Mouse (Mus musculus) adrenal gland, adult 8-10 months (tissue): ENCODE measurements around the gene Casc1. TPM values are rescaled to one million over a fixed set of nuclear protein-coding genes. Genes with fewer than 3 reads are reported as not detected.

Experiments
- DNase-seq: peaks from one replicate; pipeline ENCODE4 v3.0.0; 2022
- total RNA-seq, 4 experiments: library from RNA; stranded (reverse); gene quantifications; 2 replicates each; pipeline ENCODE4 v1.2.4; 2022

Casc1 gene
- total RNA-seq, 4 experiments from 2014 or later = 0.32 to 1.0 (median 0.55) TPM

- DNase-seq = no peak
Measured at GRCm38 (mm10) chr6:145202432-145203125, 8.2 kb downstream of the Casc1 start.

DNA sequence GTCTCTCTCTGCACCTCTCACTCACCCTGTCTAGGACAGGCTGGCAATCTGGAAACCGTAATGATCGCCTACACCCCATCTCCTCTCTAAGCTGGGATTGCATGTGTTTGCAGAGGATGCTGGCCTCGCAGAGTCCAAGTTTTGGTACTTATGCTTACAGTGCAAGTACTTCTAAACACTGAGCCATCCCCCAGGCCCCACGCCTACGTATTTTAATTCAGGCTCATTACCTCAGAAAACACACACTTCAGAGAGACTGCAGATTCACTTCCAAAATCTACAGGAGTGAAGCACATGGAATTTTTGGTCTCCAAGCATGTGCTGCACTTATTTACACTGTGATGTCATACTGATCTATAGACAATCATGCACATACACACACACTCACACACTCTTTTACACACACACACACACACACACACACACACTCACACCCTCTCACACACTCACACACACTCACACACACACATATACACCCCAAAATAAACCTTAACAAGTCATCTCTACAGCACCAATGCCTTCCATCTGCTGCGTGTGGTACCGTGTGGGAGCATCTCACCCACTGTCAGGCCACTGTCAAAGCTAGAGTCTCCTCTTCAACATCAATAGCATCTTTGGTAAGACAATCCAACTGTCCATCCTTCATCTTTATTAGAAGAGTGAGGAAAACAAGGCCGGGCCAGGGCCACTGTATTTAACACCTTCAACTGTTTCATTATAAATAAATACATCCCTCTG is 12.7 kb downstream of the Casc1 start:
- no peak for DNase-seq

- no peak for DNase-seq
Measured at GRCm38 (mm10) chr6:145193446-145193845, 17.4 kb downstream of the Casc1 start.

- DNase-seq = no peak
Measured at GRCm38 (mm10) chr6:145193038-145193437, 17.8 kb downstream of the Casc1 start.

- no peak for DNase-seq
Measured at GRCm38 (mm10) chr6:145187093-145188088, 23.4 kb downstream of the Casc1 start.

GRCm38 (mm10) chr6:145186096-145186495 is 24.7 kb downstream of the Casc1 start:
- DNase-seq = no peak

DNA sequence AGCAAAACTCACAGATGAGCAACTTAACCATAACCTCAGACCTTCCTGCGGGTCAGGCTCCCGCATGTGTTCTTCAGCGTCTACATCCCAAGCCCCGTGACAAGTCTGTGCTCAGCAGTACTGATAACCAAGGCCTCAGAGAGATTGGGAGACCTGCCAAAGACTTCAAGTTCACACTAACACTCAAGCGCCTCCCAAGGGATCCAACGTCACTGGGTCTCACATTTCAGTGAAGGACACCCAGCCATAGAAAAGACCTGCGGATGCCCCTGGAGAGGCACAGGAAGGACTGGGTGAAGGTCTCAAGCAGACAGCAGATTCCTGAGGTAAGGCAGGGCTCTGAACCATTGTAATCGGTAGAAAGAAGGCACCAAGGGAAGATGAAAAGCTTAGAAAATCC is 28.8 kb downstream of the Casc1 start:
- peak; percentile 77 for DNase-seq

- peak; percentile 20 for DNase-seq
Measured at GRCm38 (mm10) chr6:145179665-145180064, 31.1 kb downstream of the Casc1 start.

GRCm38 (mm10) chr6:145176474-145176873 is 34.3 kb downstream of the Casc1 start:
- no peak for DNase-seq

DNA sequence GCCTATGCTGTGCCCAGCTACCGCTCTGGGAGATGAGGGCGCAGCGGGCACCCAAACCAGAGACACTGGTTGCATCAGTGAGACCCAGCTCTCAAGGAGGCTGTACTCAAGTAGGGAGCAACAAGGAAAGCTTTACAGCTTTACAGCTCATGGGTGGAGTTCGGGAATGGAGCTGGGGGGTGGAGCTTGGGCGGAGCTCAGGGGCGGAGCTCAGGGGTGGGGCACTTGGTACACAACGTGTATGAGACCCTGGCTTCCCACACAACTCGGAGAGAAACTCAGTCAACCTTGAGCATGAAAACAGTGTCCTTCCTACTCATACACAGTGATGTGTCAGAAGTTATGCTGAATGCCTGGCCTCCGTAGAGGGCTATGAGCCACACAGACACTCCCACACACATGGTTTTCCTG is 35.2 kb downstream of the Casc1 start:
- peak; percentile 61 for DNase-seq

DNA sequence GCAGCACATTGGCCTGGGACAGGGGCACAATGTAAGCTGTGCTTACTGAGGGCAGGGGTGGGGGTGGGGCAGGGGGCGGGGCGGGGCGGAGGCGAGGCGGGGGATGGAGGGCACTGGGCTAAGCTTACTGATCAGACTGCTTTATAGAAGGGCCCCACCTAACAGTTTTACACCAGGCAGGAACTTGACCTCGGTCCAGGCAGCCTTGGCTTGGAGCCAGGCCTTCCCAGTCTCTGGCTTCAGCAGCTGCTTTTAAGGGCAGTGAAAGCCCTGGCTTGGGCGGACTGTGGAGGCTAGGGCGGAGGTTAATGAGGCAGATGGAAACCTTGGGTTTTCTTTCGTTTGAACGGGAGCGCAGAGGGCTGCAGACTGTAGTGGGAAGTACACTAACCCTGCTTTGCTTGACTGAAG is 37.0 kb downstream of the Casc1 start:
- peak; percentile 81 for DNase-seq

GRCm38 (mm10) chr6:145171892-145172606 is 38.8 kb downstream of the Casc1 start:
- DNase-seq = no peak

DNA sequence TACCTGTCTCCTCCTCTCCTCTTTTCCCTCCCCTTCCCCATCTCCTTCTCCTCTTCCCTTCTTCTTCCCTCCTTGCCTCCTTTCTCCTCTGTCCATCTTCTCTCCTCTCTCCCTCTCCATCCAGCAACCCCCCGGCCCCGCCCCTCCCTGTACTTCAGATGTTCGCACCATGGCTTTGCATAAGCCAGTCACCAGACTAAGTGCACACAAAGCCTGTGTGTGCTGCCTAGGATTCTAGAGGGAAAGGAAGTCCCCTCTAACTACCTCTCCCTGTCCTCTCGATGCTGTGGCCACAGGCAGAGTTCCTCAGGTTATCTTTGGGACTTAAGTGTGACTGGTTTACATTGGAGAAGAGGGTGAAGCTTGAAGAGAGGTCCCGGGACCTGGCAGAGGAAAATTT is 50.2 kb downstream of the Casc1 start:
- DNase-seq = no peak

DNA sequence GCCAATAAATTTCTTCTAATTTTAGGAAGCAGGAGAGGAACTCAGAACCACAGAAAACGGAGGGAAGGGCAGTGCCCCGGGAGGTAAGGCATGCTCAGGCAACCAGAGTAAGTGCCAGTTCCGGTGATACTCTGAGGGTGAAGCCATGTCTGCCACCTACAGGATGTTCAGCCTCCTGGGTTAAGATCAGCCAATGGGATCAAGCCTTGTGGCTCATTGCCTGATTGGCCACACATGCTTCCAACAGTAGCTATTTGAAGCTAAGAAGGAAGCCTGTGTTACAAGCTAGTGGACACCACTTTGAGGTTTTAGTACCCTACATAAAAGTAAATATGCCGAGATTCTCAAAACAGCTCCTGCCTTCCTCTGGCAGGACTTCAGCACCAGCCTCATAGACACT is 52.2 kb downstream of the Casc1 start:
- DNase-seq = no peak

DNA sequence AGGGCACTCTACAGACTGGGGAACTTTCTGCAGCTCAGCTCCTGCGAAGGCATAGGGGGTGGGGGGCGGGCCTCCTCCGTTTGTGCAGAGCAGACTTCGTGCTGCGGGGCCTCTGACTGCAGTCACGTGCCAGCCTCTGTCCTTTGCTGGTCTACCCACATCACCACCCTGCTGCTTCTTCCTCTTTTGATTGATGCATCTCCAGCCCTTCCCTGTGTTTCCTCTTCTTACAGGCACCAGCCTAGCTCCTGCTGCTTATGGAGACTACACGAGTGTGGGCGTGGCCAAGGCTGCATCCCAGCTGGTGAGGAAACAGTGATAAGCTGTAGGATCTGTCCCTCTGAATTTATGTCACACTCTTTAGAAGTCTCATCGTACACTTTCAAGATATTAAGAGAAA is 61.8 kb downstream of the Casc1 start:
- no peak for DNase-seq

GRCm38 (mm10) chr6:145147716-145148115 is 63.1 kb downstream of the Casc1 start:
- DNase-seq = no peak

DNA sequence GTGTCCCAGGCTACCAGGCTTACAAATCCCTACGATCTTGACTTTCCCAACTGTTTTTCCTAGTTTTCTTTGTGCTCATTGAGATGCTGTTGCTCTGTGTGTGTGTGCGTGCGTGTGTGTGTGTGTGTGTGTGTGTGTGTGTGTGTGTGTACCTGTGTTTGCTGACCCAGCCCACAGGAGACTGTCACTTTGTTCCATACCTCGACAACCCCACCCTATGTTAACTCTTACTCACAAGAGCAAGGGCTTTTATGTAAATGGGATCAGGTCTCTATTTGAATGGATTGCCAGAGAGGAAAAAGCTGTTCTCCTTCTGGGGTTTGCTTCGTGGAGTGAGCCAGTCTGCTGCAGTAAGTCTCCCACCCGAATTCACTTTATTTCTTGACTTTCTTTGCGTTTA is 65.6 kb downstream of the Casc1 start:
- DNase-seq = no peak

DNA sequence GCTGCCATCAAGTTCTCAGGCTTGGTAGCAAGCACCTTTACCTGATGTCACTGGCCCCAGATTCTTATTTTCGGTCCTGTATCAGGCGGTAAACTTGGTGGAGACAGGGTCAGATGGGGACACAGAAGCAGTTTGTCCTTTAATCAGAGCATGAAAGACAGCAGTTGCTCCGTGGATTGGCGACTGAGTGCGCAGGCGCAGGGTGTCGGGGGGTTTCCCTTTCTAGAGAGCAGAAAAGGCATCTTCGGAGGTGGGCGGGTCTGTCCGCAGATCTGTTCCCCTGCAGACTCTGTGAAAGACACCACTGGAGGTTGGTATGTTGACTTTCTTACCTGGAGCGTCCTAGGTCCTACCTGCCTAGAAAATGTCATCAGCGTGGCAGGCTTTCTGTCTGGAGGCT is 69.0 kb downstream of the Casc1 start:
- DNase-seq = no peak

- DNase-seq = peak; percentile 10
Measured at GRCm38 (mm10) chr6:145140706-145141105, 70.1 kb downstream of the Casc1 start.

DNA sequence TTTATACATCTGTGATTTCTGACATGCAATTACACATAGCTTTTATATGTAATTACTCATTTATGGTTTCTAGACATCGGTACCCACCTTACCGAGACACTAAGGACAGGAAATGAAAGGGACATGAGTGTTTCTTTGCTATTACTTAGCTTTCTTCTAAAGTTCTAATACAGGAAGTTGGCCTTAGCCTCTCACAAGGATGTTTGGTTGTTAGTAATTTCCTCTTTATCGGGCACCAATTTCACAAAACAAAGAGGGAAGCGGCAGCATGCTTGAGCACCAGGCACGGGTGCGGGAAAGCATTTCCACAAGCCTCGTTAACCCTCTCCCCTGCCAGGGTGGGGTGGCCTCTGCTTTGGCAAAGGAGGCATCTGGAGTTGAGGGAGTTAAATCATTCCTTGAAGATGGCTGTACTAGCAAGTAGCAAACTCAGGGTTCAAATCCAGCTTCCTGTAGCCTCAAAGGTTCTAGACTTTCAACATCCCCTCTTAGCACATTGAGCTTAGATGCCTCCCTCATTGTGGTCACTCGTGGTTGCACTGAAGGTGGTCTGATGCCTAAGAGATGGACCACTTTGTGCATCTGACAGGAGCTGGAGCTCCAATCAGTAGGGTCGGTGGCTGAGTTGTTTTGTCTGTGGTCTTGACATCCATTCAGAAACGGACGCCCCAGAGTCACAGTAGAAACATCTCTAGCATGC is 70.9 kb downstream of the Casc1 start:
- DNase-seq = no peak

DNA sequence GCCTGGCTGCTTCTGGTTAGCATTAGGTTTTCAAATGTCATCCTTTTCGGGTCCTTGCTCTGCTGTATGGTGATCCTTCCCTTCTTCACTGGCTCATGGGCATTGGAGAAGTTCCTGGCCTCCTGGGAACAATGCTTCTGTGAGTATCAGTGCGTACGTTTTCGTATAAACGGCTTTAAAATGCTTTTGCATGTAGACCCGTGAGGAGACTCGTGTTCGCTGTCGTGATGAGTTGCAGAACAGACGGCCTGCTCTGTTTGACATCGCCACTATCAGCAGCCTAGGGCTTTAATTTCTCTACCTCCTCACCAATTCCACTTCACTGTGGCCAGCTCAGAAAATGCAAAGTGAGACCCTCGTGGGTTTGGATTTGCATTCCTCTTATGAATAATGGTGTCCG is 71.6 kb downstream of the Casc1 start:
- DNase-seq = no peak

DNA sequence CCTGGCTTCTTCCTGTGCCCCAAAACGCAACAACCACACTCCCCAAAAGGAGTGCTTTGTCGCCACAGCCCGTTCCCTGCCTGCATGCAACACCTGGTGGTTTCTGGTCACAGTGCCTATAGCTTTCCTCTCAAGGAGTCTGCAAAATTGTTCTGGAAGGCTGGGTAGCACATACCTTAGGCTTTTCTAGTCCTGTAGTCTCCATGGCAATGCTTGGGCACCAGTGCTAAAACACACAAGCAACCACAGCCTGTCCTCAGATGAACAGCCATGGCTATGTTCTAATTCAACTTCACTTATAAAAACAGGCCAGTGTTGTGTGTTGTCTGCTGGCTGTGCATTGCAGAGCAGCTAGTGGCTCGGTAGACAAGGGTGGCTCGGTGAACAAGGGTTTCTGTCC is 74.0 kb downstream of the Casc1 start:
- DNase-seq = no peak
